Mouse (Mus musculus) CH12.LX (cell line): Measurements from ENCODE around the gene Psmb8.

Experiments
- CTCF ChIP-seq, 2 experiments: IDR thresholded peaks in 1 of 2; conservative IDR thresholded peaks in 1 of 2; 2 replicates each; pipeline ENCODE4 v1.5.1; 2011 to 2012; ENCODE audit warnings: low read depth in 2 of 2, low read length in 2 of 2, improper control_type of control experiment in 1 of 2, inconsistent platforms in 1 of 2, mild to moderate bottlenecking in 1 of 2, moderate library complexity in 1 of 2
- E2F4 ChIP-seq: IDR thresholded peaks from 2 replicates; pipeline ENCODE4 v1.6.1; 2011; ENCODE audit warnings: low read depth, low read length, improper control_type of control experiment; ENCODE audit not compliant: insufficient replicate concordance
- ELF1 ChIP-seq: IDR thresholded peaks from 2 replicates; pipeline ENCODE4 v1.6.1; 2014; ENCODE audit warnings: low read depth, mild to moderate bottlenecking, inconsistent platforms, low read length, improper control_type of control experiment
- EP300 ChIP-seq: IDR thresholded peaks from 2 replicates; pipeline ENCODE4 v1.6.1; 2011; ENCODE audit warnings: low read length, improper control_type of control experiment
- HCFC1 ChIP-seq: IDR thresholded peaks from 2 replicates; pipeline ENCODE4 v1.6.1; 2012; ENCODE audit warnings: low read depth, mild to moderate bottlenecking, inconsistent platforms, low read length, improper control_type of control experiment
- KAT2A ChIP-seq: IDR thresholded peaks from 2 replicates; pipeline ENCODE4 v1.6.1; 2012; ENCODE audit warnings: low read length, improper control_type of control experiment, inconsistent platforms; ENCODE audit not compliant: insufficient replicate concordance
- MAX ChIP-seq: IDR thresholded peaks from 2 replicates; pipeline ENCODE4 v1.6.1; 2011; ENCODE audit warnings: low read length, improper control_type of control experiment
- NRF1 ChIP-seq: IDR thresholded peaks from 2 replicates; pipeline ENCODE4 v1.6.1; 2014; ENCODE audit warnings: low read depth, mild to moderate bottlenecking, inconsistent platforms, low read length, improper control_type of control experiment, moderate library complexity
- POLR2A ChIP-seq: IDR thresholded peaks from 2 replicates; pipeline ENCODE4 v1.6.1; 2011; ENCODE audit warnings: low read depth, mild to moderate bottlenecking, improper control_type of control experiment, low read length
- RCOR1 ChIP-seq: conservative IDR thresholded peaks from 2 replicates; pipeline ENCODE4 v1.6.1; 2012; ENCODE audit warnings: low read depth, mild to moderate bottlenecking, inconsistent platforms, low read length, improper control_type of control experiment
- UBTF ChIP-seq: IDR thresholded peaks from 2 replicates; pipeline ENCODE4 v1.6.1; 2012; ENCODE audit warnings: low read depth, mild to moderate bottlenecking, inconsistent platforms, low read length, improper control_type of control experiment, moderate library complexity
- ZNF384 ChIP-seq: IDR thresholded peaks from 2 replicates; pipeline ENCODE4 v1.6.1; 2012; ENCODE audit warnings: low read depth, low read length, improper control_type of control experiment, inconsistent platforms

- TF ChIP-seq KAT2A (no peak), MAX (no peak), NRF1 (no peak), POLR2A (peak; percentile 9; the same call in 1 of the 2 replicates), HCFC1 (no peak), UBTF (no peak), CTCF (conservative IDR thresholded peaks at IDR 0.05 in 1 of 2, IDR thresholded peaks at IDR 0.05 in 1 of 2; ENCODE audit: low read depth in 2 of 2, low read length in 2 of 2) (no peak), RCOR1 (no peak), ZNF384 (no peak), EP300 (no peak), ELF1 (no peak), E2F4 (no peak)
Observed at GRCm38 (mm10) chr17:34188986-34189385, 8.5 kb upstream of the Psmb8 start.
